Mouse (Mus musculus) lung, postnatal 0 days (tissue): ENCODE data around the gene Tcf7. TPM values are rescaled to one million over a fixed set of nuclear protein-coding genes. Genes with fewer than 3 reads are reported as not detected.
A peak's percentile ranks its signal among the peaks of the same experiment; 100 is the strongest.

Experiments
- ATAC-seq: fragments of 200-750 bp; cut with Nextera tagmentation; 2 replicates; pipeline ENCODE4 v1.8.0; 2017; ENCODE audit warnings: moderate library complexity
- DNase-seq: peaks from one replicate; pipeline ENCODE4 v3.0.0-alpha.2; 2016; ENCODE audit warnings: low spot score
- H3K27ac ChIP-seq: fragments of 300-500 bp; sonication (generic); 2 replicates; pipeline ENCODE4 v1.5.1; 2014; ENCODE audit warnings: antibody characterized with exemption, mild to moderate bottlenecking, low read length, mixed read lengths
- H3K27me3 ChIP-seq: fragments of 300-500 bp; sonication (generic); replicated peaks from 2 replicates; pipeline ENCODE4 v1.6.1; 2014; ENCODE audit warnings: low read length, mixed read lengths; ENCODE audit not compliant: insufficient read depth
- H3K36me3 ChIP-seq: fragments of 300-500 bp; sonication (generic); 2 replicates; pipeline ENCODE4 v1.6.1; 2014; ENCODE audit warnings: low read length, mixed read lengths; ENCODE audit not compliant: insufficient read depth
- H3K4me1 ChIP-seq: fragments of 300-500 bp; sonication (generic); 2 replicates; pipeline ENCODE4 v1.6.1; 2014; ENCODE audit warnings: antibody characterized with exemption, low read depth, low read length, mixed read lengths; ENCODE audit not compliant: insufficient read depth
- H3K4me2 ChIP-seq: fragments of 300-500 bp; sonication (generic); replicated peaks from 2 replicates; pipeline ENCODE4 v1.6.1; 2014; ENCODE audit warnings: low read depth, mild to moderate bottlenecking, low read length, moderate library complexity, mixed read lengths
- H3K4me3 ChIP-seq: fragments of 300-500 bp; sonication (generic); 2 replicates; pipeline ENCODE4 v1.5.1; 2014; ENCODE audit warnings: low read depth, low read length
- H3K9ac ChIP-seq: fragments of 300-500 bp; sonication (generic); replicated peaks from 2 replicates; pipeline ENCODE4 v1.6.1; 2014; ENCODE audit warnings: low read depth, mild to moderate bottlenecking
- H3K9me3 ChIP-seq: fragments of 300-500 bp; sonication (generic); 2 replicates; pipeline ENCODE4 v1.6.1; 2016; ENCODE audit warnings: low read length, mixed read lengths
- CTCF ChIP-seq: IDR thresholded peaks from 2 replicates; pipeline ENCODE4 v1.5.1; 2016; ENCODE audit warnings: antibody characterized with exemption, mild to moderate bottlenecking
- EP300 ChIP-seq: IDR thresholded peaks from 2 replicates; pipeline ENCODE4 v1.6.1; 2016; ENCODE audit warnings: antibody characterized with exemption, mild to moderate bottlenecking, control low read depth
- WGBS: fragments of 180-500 bp; shearing (Covaris S2); extraction: QIAGEN DNeasy Blood & Tissue Kit; methylation state at CpG from one replicate; pipeline ENCODE4 v1.1.7; 2014; 5-methylcytosine and 5-hydroxymethylcytosine counted together
- polyA plus RNA-seq: library from polyadenylated mRNA; unstranded; fragments of >200 nt; fragmentation: Nextera tagmentation; extraction: Ambion mirVana; gene quantifications from 2 replicates; pipeline ENCODE4 v1.2.1, GENCODE M21; 2015

Gene Tcf7
- polyA plus RNA-seq, 1 experiment from 2014 or later = 14.7 TPM

DNA sequence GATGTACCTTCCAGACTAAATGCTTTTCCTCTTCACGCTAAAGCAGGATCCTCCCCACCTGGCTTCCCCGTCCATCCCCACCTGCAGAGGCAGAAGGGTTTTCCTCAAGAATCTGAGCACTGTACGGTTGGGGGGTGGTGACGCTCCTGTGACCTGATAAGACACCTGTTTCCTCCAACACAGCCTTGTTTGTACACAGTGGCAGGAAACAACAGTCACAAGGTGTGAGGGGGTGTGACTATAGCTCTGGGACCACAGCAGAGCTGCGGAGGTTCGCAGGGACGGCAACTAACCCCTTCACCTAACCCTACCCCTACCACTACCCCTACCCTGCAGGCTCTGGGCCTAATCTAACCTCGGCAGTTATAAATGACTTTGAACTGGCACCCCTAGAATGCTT, 7.4 kb downstream of the Tcf7 start:
- H3K9me3 ChIP-seq = no peaks in the 10 kb centered on the region
- WGBS = 80% methylated on average over 8 of the region's 8 CpGs
- no peak overlapping the region for H3K4me3 ChIP-seq
- H3K27me3 ChIP-seq = no peaks in the 10 kb centered on the region
- H3K9ac ChIP-seq = no peak overlapping the region
- no peak for TF ChIP-seq CTCF
- DNase-seq (no peak), ATAC-seq (no peak)
- H3K4me2 ChIP-seq = no peak overlapping the region
- no peaks in the 10 kb centered on the region for H3K36me3 ChIP-seq
- H3K27ac ChIP-seq = no peak overlapping the region
- peaks cover 19% of the 10 kb centered on the region; the same call in 1 of the 2 replicates for H3K4me1 ChIP-seq

DNA sequence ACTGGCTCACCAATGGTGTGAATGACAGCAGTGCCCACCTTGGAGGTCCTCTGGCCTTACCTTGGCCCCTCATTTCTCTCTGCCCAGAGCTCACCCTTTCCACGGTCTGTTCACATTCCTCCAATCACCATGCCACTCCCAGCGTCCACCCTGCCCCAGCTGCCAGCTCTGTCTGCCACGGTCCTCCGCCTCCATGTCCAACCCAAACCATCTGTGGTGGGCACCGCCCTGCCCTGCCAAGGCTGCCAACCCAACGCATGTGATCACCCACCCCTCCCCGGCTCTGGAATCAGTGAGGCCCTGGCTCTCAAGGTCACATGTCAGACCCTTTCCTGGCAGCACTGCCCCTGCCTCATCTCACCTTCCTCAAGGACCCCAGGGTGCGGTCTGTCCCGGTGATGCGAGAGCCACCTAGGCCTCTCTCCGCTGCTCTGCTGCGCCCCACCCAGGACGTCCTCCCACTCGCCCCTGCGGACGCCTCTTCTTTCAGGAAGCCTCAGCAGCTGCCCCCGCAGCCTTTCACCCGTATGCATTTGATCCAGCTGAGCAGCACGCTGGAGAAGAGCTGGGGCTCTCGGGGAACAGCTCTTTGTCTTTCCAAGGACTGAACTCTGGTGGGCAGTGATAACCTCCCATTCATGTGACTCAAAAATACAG, 8.2 kb downstream of the Tcf7 start:
- Histone ChIP-seq H3K4me2 (no peak overlapping the region), H3K9me3 (no peaks in the 10 kb centered on the region), H3K4me1 (peaks cover 24% of the 10 kb centered on the region; the same call in 1 of the 2 replicates), H3K9ac (no peak overlapping the region), H3K4me3 (no peak overlapping the region), H3K36me3 (no peaks in the 10 kb centered on the region), H3K27me3 (no peaks in the 10 kb centered on the region), H3K27ac (no peak overlapping the region)
- TF ChIP-seq EP300 = no peak
- no peak for TF ChIP-seq CTCF
- DNase-seq = no peak
- ATAC-seq = no peak
- WGBS = 77% methylated on average over 20 of the region's 20 CpGs

DNA sequence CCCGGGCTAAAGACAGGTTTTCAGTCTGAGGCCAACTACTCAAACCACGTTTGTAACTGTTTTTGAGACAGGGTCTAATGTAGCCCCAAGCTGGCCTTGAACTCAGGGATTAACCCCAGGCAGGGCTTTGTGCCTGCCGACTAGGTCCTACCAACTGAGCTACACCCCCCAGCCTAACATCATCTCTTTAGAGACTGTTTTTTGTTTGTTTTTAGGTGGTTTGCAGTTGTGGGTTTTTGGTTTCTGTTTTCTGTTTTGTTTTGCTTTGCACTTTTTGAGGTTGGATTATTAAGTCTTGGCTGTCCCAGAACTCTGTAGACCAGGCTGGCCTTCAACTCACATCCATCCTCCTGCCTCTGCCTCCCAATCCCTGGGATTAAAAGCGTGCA, 8.9 kb downstream of the Tcf7 start:
- Histone ChIP-seq H3K4me1 (peaks cover 30% of the 10 kb centered on the region), H3K9ac (no peak overlapping the region), H3K36me3 (no peaks in the 10 kb centered on the region), H3K27ac (peak overlapping the region; percentile 64; the same call in 1 of the 2 replicates), H3K4me3 (no peak overlapping the region), H3K27me3 (no peaks in the 10 kb centered on the region), H3K4me2 (no peak overlapping the region), H3K9me3 (no peaks in the 10 kb centered on the region)
- DNase-seq = no peak
- TF ChIP-seq CTCF = no peak
- TF ChIP-seq EP300 = no peak
- no peak for ATAC-seq
- WGBS = 69% methylated on average over 4 of the region's 4 CpGs

DNA sequence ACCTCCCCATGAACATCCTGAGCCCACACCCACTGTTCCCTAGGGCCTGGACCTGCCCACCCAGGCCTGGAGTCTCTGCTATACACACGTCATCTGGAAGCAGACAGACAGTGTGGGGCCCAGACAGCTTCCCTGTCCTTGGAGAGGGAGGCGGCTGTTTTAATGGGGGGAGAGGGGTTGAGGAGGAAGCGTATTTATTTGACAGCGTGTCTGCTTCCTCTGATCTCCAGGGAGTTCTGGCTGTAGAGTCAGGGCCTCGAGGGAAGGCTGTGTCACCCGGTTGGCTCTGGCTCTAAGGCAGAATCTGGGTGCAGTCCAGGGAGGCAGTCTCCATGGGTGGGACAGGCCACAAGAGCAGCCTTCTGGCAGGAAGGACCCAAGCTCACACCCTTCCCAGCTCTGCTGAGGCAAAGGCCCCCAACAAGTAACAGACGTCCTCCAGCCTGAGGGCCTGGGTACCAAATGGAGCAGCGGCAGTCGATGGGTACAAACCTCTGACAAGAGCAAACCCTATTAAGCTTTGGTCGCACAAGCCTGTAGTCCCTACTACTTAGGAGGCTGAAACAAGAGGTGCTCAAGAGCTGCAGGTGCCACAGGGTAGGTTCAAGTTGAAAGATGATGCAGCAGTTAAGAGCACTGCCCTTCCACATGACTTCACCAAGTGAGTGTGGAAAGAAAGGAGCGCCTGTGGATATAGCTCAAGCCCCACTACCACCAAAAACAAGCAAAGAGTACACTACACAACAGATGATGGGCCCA, 9.5 kb downstream of the Tcf7 start:
- no peak overlapping the region for H3K4me2 ChIP-seq
- H3K4me1 ChIP-seq = peaks cover 33% of the 10 kb centered on the region
- H3K27ac ChIP-seq = peak overlapping the region; percentile 71
- peak; percentile 89 for DNase-seq
- no peaks in the 10 kb centered on the region for H3K27me3 ChIP-seq
- peak; percentile 93 for ATAC-seq
- H3K9me3 ChIP-seq = no peaks in the 10 kb centered on the region
- TF ChIP-seq EP300 (peak; percentile 92), CTCF (no peak)
- H3K4me3 ChIP-seq = no peak overlapping the region
- H3K36me3 ChIP-seq = no peaks in the 10 kb centered on the region
- 50% methylated on average over 11 of the region's 11 CpGs for WGBS
- H3K9ac ChIP-seq = no peak overlapping the region

DNA sequence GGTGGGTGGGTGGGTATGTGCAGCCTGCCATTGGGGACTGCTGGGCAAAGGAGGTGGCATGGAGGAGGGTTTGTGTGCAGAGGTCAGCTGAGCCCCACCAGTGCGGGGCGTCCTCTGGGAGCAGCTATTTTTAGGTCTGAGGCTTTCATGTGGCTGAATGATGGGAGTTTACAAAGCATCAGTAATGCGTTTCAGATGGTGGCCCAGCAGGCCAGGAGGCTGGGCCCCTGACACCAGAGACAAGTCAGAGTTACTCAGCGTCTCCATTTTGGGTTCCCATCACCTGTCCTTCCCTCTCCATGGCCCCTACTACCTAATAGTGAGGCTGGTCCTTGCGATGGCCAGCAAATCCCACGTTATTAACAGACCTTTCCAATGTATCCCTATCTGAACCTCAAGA, 10.2 kb downstream of the Tcf7 start:
- no peak overlapping the region for H3K4me3 ChIP-seq
- peaks cover 37% of the 10 kb centered on the region for H3K4me1 ChIP-seq
- WGBS = 67% methylated on average over 6 of the region's 6 CpGs
- TF ChIP-seq EP300 (no peak), CTCF (0 out of 2 replicates have a peak, but pooled peaks have one; percentile 4)
- no peak overlapping the region for H3K4me2 ChIP-seq
- H3K27me3 ChIP-seq = no peaks in the 10 kb centered on the region
- ATAC-seq (no peak), DNase-seq (no peak)
- H3K9me3 ChIP-seq = no peaks in the 10 kb centered on the region
- no peak overlapping the region for H3K9ac ChIP-seq
- H3K36me3 ChIP-seq = no peaks in the 10 kb centered on the region
- peak overlapping the region; percentile 71 for H3K27ac ChIP-seq

DNA sequence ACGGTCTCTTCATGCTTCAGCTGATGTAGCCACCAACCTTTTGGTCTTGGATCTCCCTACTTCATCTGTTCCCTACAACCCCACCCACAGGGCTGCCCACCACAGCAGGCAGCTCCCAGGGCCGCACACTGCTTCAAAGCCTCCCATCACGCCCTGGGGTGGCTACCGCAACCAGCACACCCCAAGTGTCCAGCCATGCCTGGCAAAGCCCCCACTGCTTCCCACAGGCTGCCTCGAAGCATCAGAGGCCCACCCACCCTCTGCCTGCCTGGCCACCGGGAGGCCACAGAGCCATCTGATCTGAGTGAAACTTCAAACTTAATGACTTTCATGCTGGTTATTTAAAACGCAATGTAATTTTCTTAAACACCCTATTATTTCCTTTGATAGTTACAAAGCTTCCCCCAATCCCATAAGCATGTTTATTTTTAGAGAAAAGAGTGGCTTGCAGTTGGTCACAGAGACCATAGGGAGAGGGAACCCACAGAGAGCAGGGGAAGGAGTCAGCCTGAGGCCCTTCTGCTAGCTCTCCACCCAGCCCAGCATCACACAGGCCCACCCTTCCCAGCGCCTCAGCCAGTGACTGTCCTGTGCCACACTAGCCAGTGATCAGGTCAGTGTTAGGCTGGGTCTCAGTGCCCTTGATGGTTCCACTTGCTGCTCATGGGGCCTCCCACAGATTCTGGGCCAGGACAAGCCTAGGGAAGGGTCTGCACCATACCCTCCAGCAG, 10.9 kb downstream of the Tcf7 start:
- Histone ChIP-seq H3K36me3 (no peaks in the 10 kb centered on the region), H3K27ac (peak overlapping the region; percentile 71; the same call in 1 of the 2 replicates), H3K9me3 (no peaks in the 10 kb centered on the region), H3K4me3 (no peak overlapping the region), H3K27me3 (no peaks in the 10 kb centered on the region), H3K4me2 (no peak overlapping the region), H3K4me1 (peaks cover 37% of the 10 kb centered on the region), H3K9ac (no peak overlapping the region)
- no peak for DNase-seq
- no peak for ATAC-seq
- 67% methylated on average over 8 of the region's 8 CpGs for WGBS
- TF ChIP-seq EP300 (no peak), CTCF (no peak)
